Mouse (Mus musculus) adrenal gland, postnatal 4 days (tissue): ENCODE results near the gene Kcnq1. TPM values are rescaled to one million over a fixed set of nuclear protein-coding genes. Genes with fewer than 3 reads are reported as not detected.

ENCODE experiments used
- DNase-seq, 2 experiments: peaks; one replicate each; pipeline ENCODE4 v3.0.0; 2021 to 2022; ENCODE audit warnings: low spot score in 2 of 2, mixed read lengths in 2 of 2
- total RNA-seq, 2 experiments: library from RNA; stranded (reverse); gene quantifications; 2 replicates each; pipeline ENCODE4 v1.2.3; 2021

Gene Kcnq1
- total RNA-seq, 2 experiments from 2014 or later, result 3.4 to 5.6 TPM

DNA sequence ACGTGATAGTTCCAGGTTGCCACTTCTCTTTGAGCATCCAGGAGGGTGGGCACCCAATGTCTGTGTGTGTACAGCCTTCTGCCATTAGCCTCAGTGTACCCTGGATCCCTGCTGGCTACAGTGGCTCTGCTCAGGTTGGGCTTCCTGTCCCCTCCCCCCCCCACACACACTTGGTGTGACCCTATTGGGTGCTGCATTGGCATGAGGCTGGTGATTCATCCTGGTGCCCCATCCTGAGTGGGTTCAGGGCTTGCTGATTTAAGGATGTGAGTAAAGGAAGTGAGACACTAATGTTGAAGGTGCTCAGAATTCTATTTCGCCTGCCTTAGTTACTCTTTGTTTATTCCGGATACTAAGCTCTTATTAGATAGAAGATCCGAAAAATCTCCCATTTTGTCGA, 26.7 kb downstream of the Kcnq1 start:
- DNase-seq, result no peak

DNA sequence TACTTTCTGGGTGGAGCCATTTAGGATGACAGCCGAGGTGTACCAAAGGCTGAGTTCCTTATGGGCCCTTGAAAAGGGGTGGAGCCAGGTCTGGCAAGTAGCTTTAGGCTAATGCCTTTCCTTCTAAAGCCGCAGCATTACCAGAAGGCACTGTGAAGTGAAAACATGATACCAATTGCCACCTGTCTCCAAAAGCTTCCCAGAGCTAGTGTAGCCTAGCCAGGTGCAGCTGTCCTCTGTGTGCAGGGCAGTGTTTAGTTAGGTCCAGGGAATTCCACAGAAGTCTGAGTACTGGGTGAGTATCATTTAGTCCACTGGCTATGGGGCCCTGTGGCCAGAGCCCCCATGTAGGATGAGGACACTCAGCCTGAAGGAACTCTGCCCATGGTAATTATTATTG, 30.0 kb downstream of the Kcnq1 start:
- DNase-seq, result no peak

DNA sequence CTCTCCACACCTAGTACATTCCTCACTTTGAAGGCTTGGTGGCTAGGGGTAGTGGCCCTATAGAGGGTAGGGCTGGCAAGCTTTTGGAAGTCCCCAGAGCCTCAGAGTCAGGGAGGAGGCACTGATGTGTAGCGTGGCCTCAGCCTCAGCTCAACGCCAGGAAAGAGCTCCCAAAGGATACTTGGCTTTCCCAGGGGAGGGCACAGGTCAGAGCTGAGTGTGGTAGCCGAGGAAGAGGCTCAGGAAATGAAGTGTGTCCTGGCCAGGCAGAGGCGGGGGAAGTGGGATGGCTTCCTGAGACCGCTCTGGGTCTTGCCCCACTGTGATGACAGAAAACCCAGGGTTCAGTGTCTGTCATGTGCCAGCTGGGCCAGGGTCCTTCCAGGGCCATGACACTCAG, 30.4 kb downstream of the Kcnq1 start:
- DNase-seq, result no peak

DNA sequence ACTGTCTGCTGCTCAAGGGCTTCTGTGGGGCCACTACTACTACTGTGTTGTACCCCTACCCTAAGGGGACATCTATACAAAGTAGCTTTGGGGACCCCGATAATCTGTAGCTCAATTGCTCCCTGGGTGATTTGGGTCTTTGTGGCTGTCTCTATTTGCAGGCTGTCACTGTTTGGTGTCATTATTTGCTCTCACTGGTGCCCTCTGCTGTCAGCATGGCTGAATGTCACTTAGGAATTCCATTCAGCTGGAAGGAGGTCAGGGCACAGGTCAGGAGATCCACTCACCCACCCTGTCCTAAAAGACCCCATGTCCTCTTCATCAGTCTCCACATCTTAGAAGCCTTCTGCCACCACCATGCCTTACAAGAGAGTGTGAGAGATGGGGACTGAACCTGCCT, 32.6 kb downstream of the Kcnq1 start:
- DNase-seq, result peak in 1 of 2 experiments; percentile 44

DNA sequence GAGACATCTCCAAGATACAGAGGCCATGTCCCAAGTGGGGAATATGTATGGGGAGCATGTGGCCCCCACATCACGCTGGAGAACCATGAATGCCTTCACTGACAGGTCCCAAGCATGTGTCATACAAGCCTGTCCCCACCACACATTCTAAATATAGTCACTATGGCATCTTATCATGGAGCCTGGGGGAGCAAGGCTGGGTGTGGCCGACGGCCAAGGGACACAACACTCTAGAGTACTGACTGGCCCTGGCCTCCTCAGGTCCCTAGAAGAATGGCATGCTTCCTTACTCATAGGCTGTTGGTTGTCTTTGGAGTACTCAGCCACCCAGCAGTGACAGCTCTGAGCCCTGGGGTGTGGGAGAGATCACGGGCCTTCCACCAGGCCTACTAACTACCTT, 33.8 kb downstream of the Kcnq1 start:
- DNase-seq, result no peak

DNA sequence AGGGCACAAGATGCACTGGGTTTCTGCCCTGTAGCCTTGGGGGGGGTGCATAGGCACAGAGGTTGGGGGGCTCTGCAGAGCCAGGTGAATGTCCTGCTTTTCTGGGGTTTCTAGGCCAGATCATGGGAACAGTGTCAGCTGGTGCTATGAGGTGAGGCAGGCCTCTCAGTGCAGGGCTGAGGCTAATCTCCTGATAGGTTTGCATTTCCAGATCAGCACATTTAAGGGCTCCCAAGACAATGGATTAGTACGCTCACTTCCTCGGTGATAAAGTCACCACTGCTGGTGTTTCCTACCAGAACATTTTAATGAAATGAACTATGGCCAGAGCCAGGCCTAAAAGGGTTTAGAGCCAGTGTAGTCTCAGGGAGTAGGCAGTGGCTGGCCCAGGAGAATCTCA, 36.5 kb downstream of the Kcnq1 start:
- DNase-seq, result no peak

DNA sequence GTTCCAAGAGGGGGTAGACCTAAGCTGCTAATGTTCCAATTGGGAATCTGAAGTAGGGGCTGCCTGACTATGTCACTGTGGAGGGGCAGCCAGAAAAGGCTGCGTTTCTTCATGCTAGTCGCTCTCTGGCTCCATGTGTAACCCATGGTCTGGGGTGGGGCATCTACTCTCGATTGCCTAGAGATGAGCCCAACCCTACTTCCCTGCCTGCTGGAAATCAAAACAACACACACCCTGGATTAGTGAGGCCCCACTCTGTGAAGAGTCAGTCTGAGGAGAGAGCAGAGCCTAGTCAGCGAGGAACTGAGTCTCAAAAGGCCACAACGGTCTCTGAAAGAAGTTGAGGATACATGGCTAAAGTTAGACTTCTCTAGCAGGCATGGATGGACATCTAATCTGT, 40.9 kb downstream of the Kcnq1 start:
- DNase-seq, result no peak

DNA sequence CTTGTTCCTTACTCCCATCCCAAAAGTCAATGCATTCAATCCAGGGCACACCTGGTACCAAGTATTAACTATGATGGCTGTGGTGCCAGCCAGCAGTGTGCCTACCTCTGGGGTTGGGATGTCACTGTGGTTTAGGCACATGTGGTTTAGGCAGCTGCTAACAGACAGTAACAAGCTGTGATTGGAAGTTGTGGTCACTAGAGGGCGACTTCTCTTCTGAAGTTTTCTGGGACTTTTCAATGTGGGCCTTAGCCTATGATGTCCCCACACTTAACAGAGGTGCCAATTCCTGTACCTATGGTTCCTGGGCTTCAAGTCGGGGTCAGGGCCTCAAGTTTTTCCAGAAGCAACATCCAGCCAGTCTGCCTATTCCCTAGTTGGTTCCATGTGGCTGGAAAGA, 45.0 kb downstream of the Kcnq1 start:
- DNase-seq, result no peak

DNA sequence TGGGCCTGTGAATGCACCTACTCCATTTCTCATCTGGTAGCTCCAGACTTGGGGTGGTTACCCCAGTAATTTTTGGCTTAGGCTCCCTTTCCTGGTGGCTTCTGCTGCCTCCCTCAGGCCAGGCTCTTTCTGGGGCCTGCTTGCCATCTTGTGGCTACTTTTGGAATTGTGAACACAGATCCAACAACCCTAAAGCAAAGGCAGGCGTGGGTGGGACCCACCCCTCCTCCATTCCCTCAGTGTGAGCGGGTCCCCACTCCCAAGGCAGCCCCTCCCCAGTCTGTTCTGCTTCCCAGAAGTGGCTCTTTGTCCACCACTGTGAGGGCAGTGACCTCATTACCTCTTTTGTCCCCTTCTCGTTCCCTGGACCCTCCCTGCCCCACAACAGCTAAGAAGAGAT, 46.2 kb downstream of the Kcnq1 start:
- DNase-seq, result no peak

DNA sequence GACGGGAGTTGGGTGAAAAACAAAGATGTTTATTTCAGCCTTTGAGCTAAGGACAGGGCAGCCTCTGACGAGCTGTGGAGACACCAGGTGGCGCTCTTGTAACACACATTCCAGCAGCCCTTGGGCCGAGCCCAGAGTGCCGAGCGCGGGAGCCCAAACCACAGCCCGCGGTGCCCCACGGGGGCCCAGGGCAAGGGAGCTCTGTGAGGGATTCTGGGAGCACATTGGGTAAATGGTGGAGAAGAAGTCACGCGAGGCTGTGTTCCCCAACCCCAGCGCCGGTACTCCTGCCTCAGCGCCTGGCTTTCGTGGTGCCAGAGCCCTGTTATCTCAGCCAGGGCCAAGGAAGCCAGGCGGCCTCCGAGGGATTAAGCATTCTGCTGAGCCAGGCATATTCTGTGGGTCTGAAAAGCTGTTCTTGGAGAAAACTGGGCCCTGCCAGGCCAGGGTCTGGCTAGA, 47.8 kb downstream of the Kcnq1 start:
- peak; percentile 63 to 82 for DNase-seq

DNA sequence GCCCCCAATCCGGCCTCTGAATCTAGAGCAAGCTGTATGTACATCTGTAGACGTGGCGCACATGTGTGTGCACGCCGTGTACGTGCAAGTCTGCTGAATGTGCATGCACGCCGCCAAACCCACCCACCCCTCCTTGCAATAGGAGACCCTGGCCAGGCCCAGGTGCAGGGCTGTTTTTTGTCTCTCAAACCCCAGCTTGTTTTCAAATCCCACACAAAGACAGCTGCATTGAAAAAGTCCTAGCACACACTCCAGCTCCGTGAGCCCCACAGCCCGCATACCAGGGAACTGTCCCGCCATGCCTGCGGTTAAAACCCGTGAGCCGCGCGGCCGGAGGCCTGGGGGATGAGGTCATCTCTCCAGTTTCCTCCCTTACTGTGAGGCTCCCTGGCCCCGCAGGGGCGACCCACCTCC, 48.3 kb downstream of the Kcnq1 start:
- no peak for DNase-seq

DNA sequence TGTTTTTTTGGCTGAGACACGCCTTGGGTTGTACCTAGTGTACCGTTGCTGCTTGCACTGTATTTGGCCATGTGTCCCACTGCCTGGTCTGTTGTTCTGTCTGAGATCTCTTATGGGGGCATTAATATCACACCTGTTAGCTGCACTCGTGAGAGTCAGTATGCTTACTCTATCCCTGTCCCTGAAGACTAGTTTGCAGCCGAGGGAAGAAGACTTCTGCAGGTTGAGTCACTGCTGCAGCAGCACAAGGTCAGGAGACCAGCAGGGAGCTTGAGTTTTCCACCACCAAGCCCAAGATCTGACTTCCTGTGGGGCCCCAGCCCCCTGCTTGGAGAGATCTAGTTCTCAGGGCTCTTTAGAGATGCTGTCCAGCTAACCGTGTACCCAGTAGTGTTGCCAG, 49.1 kb downstream of the Kcnq1 start:
- DNase-seq, result no peak

DNA sequence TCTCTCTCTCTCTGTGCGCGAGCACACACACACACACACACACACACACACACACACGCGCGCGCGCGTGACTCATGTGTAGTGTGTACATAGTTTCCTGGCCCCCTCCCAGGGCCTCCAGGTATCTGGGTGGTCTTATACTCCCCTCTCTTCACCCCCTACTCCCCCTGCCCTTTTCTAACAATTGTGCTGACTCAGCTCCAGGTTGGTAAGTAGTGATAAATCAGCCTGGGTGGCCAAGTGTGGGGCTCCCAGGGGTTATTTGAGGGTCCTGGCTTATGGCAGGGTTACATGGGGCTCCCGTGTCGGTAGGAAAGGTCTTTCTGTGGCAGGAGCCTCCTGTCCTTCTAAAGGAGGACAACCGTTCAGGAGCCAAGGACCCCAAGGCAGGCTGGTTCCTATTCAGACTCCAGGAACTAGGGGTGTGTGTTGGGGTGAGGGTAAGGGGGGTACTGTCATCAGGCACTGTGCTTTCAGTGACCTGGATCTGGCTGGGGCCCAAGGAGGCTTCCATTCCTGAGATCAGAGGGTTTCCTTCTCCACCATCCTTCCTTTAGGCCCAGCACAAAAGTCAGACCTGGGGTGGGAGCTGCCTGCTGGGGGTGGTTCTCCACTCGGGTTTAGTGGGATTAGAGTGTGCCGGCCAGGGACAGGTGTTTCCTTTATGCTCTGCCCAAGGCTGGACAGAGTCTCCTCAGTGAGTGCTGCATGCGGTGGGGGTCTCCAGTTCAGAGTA, 52.7 kb downstream of the Kcnq1 start:
- DNase-seq, result no peak

DNA sequence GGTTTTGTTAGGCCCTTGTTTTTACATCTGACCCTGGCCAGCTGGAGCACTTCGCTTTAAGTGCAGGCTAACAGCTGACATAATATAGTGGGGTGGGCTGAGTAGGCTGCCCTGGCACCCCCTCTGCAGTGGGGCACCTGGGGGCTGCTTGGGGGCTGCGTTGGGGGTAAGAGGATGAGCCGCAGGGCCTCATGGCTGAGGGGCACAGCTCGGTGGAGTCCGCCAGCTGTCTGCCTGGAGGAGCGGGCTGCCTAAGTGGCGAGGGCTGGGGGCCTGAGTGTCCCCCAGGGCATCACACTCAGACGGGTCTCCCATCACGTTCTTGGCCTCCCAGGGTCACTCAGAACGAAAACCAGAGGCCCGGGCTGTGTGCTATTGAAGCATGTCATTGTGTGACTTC, 53.3 kb downstream of the Kcnq1 start:
- DNase-seq, result no peak

DNA sequence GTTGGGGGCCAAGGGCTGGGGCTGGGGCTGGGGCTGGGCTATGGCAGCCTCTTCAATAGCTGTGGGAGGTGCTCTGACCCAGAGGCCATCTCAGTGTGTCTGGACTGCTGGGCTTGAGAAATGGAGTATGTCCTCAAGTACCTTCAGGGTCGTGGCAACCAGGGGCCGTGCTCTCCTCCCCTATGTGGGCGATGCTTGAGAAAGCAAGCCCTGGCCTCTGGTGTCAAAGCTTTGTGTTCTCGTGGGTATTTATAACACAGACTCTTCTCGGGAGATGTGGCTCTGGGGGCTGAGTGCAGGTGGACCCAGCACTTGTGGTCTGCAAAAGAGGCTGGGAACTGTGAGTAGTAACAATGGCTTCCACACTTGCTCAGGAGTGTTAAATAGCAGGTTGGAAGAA, 53.9 kb downstream of the Kcnq1 start:
- no peak for DNase-seq

DNA sequence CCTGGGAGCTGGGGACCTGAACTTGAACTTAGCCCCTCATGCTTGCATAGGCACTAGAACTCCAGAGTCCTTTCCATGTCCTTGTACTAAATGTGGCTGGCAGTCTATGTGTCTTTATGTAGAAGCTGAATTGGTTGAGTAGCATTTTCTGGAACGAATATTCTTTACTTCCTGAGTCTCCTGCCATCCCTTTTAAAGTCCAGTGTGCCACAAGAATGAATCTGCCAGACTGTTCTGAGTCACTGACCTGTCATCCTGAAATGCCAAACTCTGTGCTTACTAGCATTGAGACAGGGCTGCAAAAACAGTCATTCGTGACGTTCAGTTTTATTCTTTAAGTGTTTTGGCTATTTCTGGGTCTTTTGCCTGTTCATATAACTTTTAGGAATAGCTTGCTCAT, 55.9 kb downstream of the Kcnq1 start:
- no peak for DNase-seq

DNA sequence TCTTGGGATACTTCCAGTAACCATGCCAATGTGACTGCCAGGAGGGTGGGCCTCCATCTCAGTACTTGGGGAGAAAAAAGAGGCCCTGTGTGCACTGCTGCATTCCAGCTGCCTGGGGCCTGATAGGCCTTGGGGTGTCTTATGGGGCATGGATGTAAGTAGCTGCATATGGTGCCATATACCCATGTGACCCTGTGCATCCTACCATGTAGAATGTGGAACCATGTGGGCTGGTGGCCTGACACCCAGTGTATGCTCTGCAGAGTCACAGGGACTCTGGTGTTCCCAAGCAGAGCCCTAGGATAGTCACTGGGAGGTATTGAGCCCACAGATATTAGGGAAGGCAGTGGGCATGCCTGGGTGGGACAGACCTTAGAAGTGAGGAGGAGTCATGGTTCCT, 57.9 kb downstream of the Kcnq1 start:
- DNase-seq, result no peak

DNA sequence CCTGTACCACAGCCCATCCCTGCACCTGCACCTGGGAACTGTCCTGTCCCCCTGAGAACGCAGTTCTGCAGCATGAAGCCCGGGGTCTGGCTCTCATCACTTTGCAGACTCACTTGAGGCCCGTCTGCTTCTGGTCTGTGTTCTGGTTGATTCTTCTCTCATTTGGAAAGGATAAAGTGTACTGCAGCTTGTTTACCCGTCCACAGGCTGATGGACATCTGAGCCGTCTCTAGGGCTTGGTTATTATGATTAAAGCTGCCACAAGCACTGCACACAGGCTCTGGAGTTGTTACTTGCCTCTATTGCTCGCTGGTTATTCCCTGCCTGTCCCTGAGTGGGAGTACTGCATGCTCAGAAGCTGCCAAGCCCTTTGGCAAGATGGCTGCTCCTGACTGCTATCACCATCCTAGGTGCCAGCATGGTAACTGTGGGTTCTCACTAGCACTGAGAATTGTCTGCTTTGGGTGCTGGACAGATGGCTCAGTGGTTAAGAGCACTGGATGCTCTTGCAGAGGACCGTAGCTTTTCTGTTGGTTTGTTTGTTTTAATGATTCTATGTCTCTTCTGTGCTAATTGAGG, 59.6 kb downstream of the Kcnq1 start:
- no peak for DNase-seq

DNA sequence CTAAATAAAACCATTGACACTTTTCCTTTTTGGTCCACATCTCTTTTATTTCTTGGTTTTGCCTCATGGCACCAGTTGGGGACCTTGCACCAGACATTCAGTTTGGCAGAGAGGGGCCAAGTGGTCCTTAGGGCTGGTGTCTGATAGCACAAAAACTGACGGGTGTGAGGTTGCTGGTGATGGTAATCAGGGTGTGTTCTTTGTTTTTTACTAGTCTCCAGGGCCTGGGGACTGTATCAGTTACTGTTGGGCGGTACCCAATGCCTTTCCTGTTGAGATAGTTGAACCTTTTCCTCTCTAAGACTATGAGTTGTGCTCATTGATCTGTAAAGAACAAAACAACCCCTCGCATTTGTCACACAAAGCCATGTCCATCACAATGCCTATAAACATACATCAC, 61.1 kb downstream of the Kcnq1 start:
- no peak for DNase-seq

DNA sequence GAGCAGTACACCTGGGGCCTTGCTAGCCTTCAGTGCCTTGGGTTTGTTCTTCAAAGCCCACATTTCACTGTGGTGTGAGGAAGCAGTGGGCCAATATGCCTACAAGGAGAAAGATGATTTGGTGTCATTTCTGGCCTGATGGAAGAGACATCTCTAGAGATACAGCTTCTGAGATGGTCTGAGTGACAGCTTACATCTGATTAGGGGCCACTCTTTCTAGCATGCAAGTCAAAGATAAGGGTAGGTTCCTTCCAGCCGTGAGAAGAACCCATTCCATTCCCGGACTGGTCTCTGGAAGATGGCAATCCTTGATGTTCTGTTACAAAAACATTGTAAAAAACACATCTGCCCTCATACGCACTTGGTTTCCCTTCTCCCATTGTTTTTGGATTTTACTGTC, 63.2 kb downstream of the Kcnq1 start:
- DNase-seq, result no peak

DNA sequence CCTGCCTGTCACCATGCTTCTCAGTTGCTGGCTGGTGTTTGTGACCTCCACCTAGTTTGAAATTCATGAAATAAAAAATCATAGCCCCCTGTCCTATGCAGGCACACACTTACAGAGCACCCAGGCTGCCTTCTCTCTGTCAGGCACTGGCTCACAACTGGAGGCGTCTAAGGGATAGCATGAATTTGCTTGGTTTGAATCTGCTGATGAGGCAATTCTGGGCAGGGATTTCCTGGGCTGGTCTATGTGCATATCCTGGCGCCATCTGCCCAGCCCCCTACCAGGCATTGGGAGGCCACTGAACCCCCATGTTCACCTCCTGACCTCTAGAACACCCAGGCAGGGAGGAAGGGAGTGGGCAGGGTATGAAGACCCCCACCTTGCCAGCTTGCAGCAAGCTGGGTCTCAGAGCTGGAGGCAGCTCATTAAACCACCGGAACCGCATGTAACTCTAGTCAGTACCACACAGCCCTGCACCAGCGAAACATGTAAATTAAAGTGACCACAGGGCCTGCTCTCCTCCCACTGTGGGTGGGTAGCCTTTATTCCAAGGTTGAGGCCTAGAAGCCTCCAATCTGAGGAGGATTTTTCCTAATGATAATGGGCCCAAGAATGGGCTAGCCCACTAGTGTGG, 66.9 kb downstream of the Kcnq1 start:
- no peak for DNase-seq

DNA sequence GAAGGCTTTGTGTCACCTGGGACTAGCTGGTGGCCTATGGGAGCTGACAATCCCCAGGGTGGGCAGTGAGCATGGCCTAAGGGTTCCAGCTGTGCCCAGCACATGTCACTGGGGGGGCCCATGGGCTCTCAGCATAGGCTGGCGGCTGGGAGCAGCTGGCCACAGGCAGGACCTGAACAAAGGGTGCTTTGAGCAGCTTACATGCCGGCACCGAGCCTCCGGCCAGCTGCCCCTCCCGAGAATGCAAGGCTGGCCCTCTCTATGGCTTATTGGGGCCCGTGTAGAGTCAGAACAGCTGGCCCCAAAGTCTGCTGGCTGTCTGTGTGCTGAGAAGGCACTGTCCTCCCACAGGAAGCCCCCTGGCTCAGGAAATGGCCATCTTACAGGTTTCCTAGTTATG, 68.5 kb downstream of the Kcnq1 start:
- no peak for DNase-seq

DNA sequence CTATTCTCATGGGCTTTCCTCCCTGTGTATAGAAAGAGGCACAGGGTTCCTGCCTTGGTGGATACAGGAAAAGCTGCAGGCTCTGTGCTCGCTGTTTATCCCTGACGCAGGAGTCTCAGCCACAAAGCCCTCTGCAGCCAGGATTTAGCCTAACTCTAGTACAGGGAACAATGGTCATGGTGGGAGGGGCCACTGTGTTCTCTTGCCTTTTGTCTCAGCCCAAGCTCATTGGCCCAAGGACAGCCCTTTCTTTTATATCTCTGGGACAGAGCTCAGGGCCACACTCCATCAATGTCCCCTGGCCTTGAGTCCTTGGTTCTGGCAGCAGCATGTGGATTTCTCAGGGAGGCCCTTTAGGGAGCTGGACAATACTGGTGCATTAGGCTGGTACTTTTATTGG, 72.7 kb downstream of the Kcnq1 start:
- DNase-seq, result peak in 1 of 2 experiments; percentile 32
